Mouse (Mus musculus) MEL (cell line): Measurements from ENCODE around the gene Tnfrsf12a. TPM values are rescaled to one million over a fixed set of nuclear protein-coding genes. Genes with fewer than 3 reads are reported as not detected.

Source experiments
- DNase-seq: peaks from one replicate; pipeline ENCODE4 v3.0.0; 2011; ENCODE audit warnings: low read depth, low spot score
- H3K27ac ChIP-seq: 2 replicates; pipeline ENCODE4 v1.5.1; 2012; ENCODE audit warnings: low read depth, mild to moderate bottlenecking, control low read depth, low read length, moderate library complexity; ENCODE audit not compliant: control insufficient read depth
- H3K27me3 ChIP-seq, 2 experiments: fragments of 150-350 bp in 1 of 2; sonication (generic) in 1 of 2; 2 replicates each; pipeline ENCODE4 v1.6.1; 2012; ENCODE audit warnings: low read length in 2 of 2, mild to moderate bottlenecking in 2 of 2, improper control_type of control experiment in 1 of 2, moderate library complexity in 1 of 2; ENCODE audit not compliant: insufficient read depth in 2 of 2, control insufficient read depth in 1 of 2
- H3K36me3 ChIP-seq, 2 experiments: 2 replicates each; pipeline ENCODE4 v1.6.1; 2012 to 2014; ENCODE audit warnings: low read length in 2 of 2, improper control_type of control experiment in 1 of 2, inconsistent platforms in 1 of 2, mild to moderate bottlenecking in 1 of 2; ENCODE audit not compliant: insufficient read depth in 2 of 2, control insufficient read depth in 1 of 2
- H3K4me1 ChIP-seq, 2 experiments: fragments of 150-350 bp in 1 of 2; sonication (generic) in 1 of 2; 2 replicates each; pipeline ENCODE4 v1.6.1; 2012; ENCODE audit warnings: low read length in 2 of 2, improper control_type of control experiment in 1 of 2, mild to moderate bottlenecking in 1 of 2; ENCODE audit not compliant: insufficient read depth in 2 of 2, control insufficient read depth in 1 of 2
- H3K4me3 ChIP-seq, 2 experiments: fragments of 150-350 bp in 1 of 2; sonication (generic) in 1 of 2; 2 replicates each; pipeline ENCODE4 v1.5.1; 2012; ENCODE audit warnings: low read depth in 2 of 2, low read length in 2 of 2, mild to moderate bottlenecking in 2 of 2, moderate library complexity in 2 of 2, control low read depth in 1 of 2, improper control_type of control experiment in 1 of 2; ENCODE audit not compliant: control insufficient read depth in 1 of 2, insufficient read depth in 1 of 2
- H3K79me2 ChIP-seq: 2 replicates; pipeline ENCODE4 v1.6.1; 2012; ENCODE audit warnings: mild to moderate bottlenecking, low read length, moderate library complexity; ENCODE audit not compliant: control insufficient read depth, poor library complexity, insufficient read depth
- H3K9ac ChIP-seq: 2 replicates; pipeline ENCODE4 v1.6.1; 2012; ENCODE audit warnings: low read depth, mild to moderate bottlenecking, control low read depth, low read length, moderate library complexity; ENCODE audit not compliant: control insufficient read depth, poor library complexity, severe bottlenecking
- H3K9me3 ChIP-seq: fragments of 150-350 bp; sonication (generic); replicated peaks from 2 replicates; pipeline ENCODE4 v1.6.1; 2012; ENCODE audit warnings: mild to moderate bottlenecking, low read length, improper control_type of control experiment, moderate library complexity; ENCODE audit not compliant: insufficient read depth
- CHD2 ChIP-seq: IDR thresholded peaks from 2 replicates; pipeline ENCODE4 v1.6.1; 2011; ENCODE audit warnings: low read length, improper control_type of control experiment
- E2F4 ChIP-seq: IDR thresholded peaks from 2 replicates; pipeline ENCODE4 v1.6.1; 2011; ENCODE audit warnings: low read depth, low read length, improper control_type of control experiment, borderline replicate concordance
- ETS1 ChIP-seq: IDR thresholded peaks from 2 replicates; pipeline ENCODE4 v1.6.1; 2012; ENCODE audit warnings: low read depth, mild to moderate bottlenecking, inconsistent platforms, low read length, improper control_type of control experiment, moderate library complexity
- GABPA ChIP-seq: IDR thresholded peaks from 2 replicates; pipeline ENCODE4 v1.6.1; 2012; ENCODE audit warnings: low read depth, mild to moderate bottlenecking, inconsistent platforms, low read length, improper control_type of control experiment, moderate library complexity
- MYB ChIP-seq: IDR thresholded peaks from 2 replicates; pipeline ENCODE4 v1.6.1; 2011; ENCODE audit warnings: mild to moderate bottlenecking, low read depth, low read length, improper control_type of control experiment
- MYC ChIP-seq: IDR thresholded peaks from 2 replicates; pipeline ENCODE4 v1.6.1; 2011; ENCODE audit warnings: low read depth, mild to moderate bottlenecking, low read length, improper control_type of control experiment, moderate library complexity
- POLR2AphosphoS2 ChIP-seq: IDR thresholded peaks from 2 replicates; pipeline ENCODE4 v1.6.1; 2011; ENCODE audit warnings: low read length, improper control_type of control experiment
- POLR2AphosphoS5 ChIP-seq: IDR thresholded peaks from 2 replicates; pipeline ENCODE4 v1.6.1; 2012; ENCODE audit warnings: low read depth, borderline replicate concordance, mild to moderate bottlenecking, inconsistent platforms, low read length, moderate library complexity, mixed read lengths
- SIN3A ChIP-seq: IDR thresholded peaks from 2 replicates; pipeline ENCODE4 v1.6.1; 2012; ENCODE audit warnings: low read length, improper control_type of control experiment, inconsistent platforms
- USF1 ChIP-seq: IDR thresholded peaks from 2 replicates; pipeline ENCODE4 v1.6.1; 2014; ENCODE audit warnings: low read depth, mild to moderate bottlenecking, inconsistent platforms, low read length, improper control_type of control experiment, moderate library complexity
- ZC3H11A ChIP-seq: IDR thresholded peaks from 2 replicates; pipeline ENCODE4 v1.6.1; 2012; ENCODE audit warnings: low read depth, mild to moderate bottlenecking, inconsistent platforms, low read length, improper control_type of control experiment
- ZNF384 ChIP-seq: IDR thresholded peaks from 2 replicates; pipeline ENCODE4 v1.6.1; 2012; ENCODE audit warnings: low read depth, mild to moderate bottlenecking, inconsistent platforms, low read length, improper control_type of control experiment
- polyA plus RNA-seq, 2 experiments: library from polyadenylated mRNA; stranded (reverse) in 1 of 2; unstranded in 1 of 2; fragments of >175 nt in 1 of 2; fragments of >200 nt in 1 of 2; gene quantifications; 2 replicates each; pipeline versions ENCODE4 v1.2.1 to v1.2.4; 2012; ENCODE audit warnings: low replicate concordance in 2 of 2, low read depth in 1 of 2; ENCODE audit not compliant: insufficient read length in 2 of 2, insufficient read depth in 1 of 2, missing spikeins in 1 of 2
- total RNA-seq: library from RNA; depleted of rRNA; stranded (reverse); fragments of 300-350 nt; gene quantifications from 2 replicates; pipeline ENCODE4 v1.2.3, GENCODE M21; 2012

Tnfrsf12a gene
- total and polyA plus RNA-seq, 3 experiments: 14.7 to 18.8 TPM; not detected in 1

DNA sequence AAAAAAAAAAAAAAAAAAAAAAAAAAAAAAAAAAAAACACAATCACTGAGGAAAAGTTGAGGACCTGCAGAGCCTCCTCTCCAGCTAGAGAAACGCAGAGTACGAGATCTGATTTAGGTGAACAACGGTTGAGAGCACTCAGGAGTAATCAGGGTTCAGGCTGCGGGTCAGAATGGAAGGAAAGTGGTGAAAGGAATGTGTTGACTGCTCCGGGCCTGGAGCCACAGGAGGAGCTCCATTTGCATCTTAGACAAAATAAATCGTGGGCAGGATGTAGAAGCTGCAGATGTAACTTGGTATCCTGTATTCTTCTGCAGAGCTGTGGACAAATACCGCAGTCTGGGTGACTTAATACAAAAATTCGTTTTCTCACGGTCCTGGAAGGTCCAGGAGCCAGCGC, 31.4 kb downstream of the Tnfrsf12a start:
- H3K9me3 ChIP-seq: no peaks in the 10 kb centered on the region
- no peaks in the 10 kb centered on the region for H3K79me2 ChIP-seq
- no peaks in the 10 kb centered on the region for H3K4me1 ChIP-seq
- H3K27me3 ChIP-seq: peaks cover 2 to 3% of the 10 kb centered on the region in 2 experiments; a peak in 2 of 4 replicates
- no peak for DNase-seq
- H3K36me3 ChIP-seq: no peaks in the 10 kb centered on the region
- H3K4me3 ChIP-seq: no peak overlapping the region
- H3K9ac ChIP-seq: no peak overlapping the region
- H3K27ac ChIP-seq: no peak overlapping the region
- TF ChIP-seq GABPA (no peak), POLR2AphosphoS2 (no peak), POLR2AphosphoS5 (no peak), MYB (no peak), ZNF384 (no peak), ZC3H11A (no peak)

DNA sequence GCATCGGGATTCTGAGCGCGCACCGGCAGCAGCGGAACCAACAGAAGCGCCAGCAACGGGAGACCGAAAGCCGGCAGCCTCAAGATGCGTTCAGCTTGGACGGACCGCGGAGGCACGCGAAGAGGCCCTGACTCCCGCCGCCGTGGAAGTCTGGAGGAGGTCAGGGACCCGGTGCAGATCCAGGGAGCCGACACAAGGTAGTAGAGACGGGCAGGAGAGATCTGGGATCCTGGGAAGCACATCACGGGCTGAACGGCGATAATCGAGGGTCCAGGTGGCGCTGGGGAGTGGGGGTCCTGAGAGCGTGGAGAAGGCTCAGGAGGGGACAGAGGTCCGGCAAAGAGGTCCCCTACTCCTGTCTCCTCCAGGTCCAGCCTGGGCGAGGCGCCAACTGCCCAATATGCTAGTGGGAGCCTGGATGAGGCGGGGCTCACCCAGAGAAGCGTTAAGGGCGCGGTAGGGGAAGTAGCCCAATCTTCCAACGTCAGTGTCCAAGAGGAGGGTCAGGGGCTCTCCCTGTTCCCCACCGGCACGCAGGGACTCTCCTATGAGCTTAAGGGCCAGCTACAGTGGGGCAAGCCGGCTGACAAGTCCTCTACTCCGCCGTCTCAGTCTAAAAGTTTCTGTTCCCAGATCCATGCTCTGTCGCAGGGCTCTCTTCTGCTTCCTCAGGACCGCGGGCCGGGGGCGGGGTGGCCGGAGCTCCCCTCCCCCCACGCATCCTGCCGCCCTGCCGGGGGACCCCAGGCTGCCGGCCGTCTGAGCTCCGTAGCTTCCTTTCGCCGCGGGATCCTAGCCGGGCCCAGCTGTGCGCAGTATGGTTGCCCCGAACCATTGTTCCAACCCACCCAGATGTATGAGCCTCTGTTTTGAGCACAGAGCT, 32.4 kb downstream of the Tnfrsf12a start, which contains the start of gene Mmp25:
Gene Mmp25 (minus strand): TSS at position 665 of the 883 bp plus-strand sequence.
- H3K9me3 ChIP-seq: no peaks in the 10 kb centered on the region
- H3K4me1 ChIP-seq: no peaks in the 10 kb centered on the region
- DNase-seq: no peak
- H3K27me3 ChIP-seq: peaks cover 2 to 5% of the 10 kb centered on the region in 2 experiments; a peak in 2 of 4 replicates
- H3K9ac ChIP-seq: no peak within 1 kb of the TSS
- H3K79me2 ChIP-seq: no peaks in the 10 kb centered on the region
- no peak for TF ChIP-seq MYC
- no peak for TF ChIP-seq CHD2
- no peak for TF ChIP-seq SIN3A
- H3K4me3 ChIP-seq: no peak within 1 kb of the TSS
- H3K27ac ChIP-seq: no peak within 1 kb of the TSS
- no peaks in the 10 kb centered on the region for H3K36me3 ChIP-seq

DNA sequence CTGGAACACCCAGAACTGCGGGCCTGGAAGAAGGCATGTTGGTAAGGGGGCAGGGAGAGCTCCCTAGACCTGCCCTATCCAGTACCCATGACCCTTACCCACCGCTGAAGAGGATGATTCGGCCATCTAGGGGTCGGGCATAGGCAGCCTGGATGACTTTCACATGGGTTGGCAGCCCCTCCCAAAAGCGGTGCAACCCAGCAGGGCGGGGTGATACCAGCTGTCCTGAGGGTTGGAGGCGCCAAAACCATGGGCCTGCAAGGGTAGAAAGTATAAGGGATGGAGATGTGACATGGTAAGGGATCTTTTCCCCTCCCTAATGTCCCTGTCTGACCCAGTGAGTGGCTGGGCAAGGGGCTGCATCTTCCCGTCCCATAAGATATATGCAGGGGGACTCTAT, 46.0 kb downstream of the Tnfrsf12a start:
- no peaks in the 10 kb centered on the region for H3K4me1 ChIP-seq
- no peak overlapping the region for H3K9ac ChIP-seq
- no peaks in the 10 kb centered on the region for H3K79me2 ChIP-seq
- no peaks in the 10 kb centered on the region for H3K36me3 ChIP-seq
- no peak overlapping the region for H3K4me3 ChIP-seq
- TF ChIP-seq ETS1: no peak
- no peak for TF ChIP-seq E2F4
- no peak for TF ChIP-seq USF1
- TF ChIP-seq, all 39 proteins: peak for 0
- H3K9me3 ChIP-seq: no peaks in the 10 kb centered on the region
- no peak overlapping the region for H3K27ac ChIP-seq
- H3K27me3 ChIP-seq: peaks cover 3 to 14% of the 10 kb centered on the region in 2 experiments; a peak in 2 of 4 replicates
- DNase-seq: no peak
